Comparison of ENCODE assay signal across 12 mouse cellular contexts in the genomic region with DNA sequence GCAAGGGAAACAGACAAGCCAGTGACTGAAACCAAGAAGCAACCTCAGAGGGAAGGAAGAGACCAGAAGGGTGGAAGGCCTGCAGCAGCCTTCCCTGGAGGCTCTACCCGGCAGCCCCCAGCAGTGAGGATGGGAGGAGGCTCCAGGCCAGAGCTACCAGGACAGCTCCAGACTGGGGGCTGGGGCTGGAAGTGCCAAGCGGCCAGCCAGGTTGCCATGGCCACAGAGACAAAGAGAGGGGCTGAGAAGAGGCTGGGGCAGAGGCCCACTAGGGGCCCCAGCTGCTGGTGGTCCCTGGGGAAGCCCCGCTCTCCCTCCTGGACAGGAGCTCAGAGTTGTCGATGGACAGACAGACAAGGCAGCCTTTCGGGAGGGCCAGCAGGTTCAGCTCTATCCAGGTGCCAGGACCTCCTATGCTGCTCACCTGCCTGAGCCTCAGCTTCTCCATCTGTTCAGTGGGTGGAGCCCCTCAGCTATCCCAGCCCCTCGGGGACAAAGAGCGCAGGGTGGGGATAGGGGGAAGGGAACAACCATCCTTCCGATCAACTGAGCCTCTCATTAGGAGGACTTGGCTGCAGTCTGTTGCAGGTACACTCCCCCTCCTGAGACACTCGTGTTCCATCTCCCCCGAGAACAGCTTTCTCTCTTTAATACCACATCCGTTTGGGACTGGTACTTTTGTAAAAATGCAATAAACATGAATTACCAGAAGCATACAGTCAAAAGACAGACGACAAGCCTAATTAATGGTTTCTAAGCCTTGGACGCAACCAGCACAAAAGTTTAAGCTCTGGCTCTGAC. TPM values are rescaled to one million over a fixed set of nuclear protein-coding genes. Genes with fewer than 3 reads are reported as not detected.
A peak's percentile ranks its signal among the peaks of the same experiment; 100 is the strongest.
DNase-seq lines count a peak whose midpoint lies in the region; ATAC-seq and TF ChIP-seq lines count a peak whose summit lies in the region.
"Had no signal": no experiment of that assay in that cellular context is flagged by ENCODE, and none has a peak within 500 bp of the region (broad histone marks: within the 10 kb centered on the region; RNA-seq: fewer than 3 reads in every experiment).

No protein-coding gene starts in this region.

- H3K9ac ChIP-seq in embryonic facial prominence, embryonic 14.5 days (ENCODE audit: low read depth, low read length): no peak overlapping the region; the same call in 1 of the 2 replicates
- peak overlapping the region; percentile 1; the same call in 1 of the 2 replicates for H3K9ac ChIP-seq in hindbrain, embryonic 16.5 days (ENCODE audit: low read depth, low read length)
- H3K9ac ChIP-seq in neural tube, embryonic 13.5 days: no peak overlapping the region
- no peak overlapping the region for H3K9ac ChIP-seq in heart, embryonic 12.5 days

- H3K4me2 ChIP-seq in embryonic facial prominence, embryonic 14.5 days (ENCODE audit: low read depth, low read length): no peak overlapping the region
- H3K4me2 ChIP-seq in hindbrain, embryonic 16.5 days (ENCODE audit: low read length): peak overlapping the region; percentile 6; the same call in 1 of the 2 replicates
- peak overlapping the region; percentile 15; the same call in 1 of the 2 replicates for H3K4me2 ChIP-seq in neural tube, embryonic 13.5 days
- H3K4me2 ChIP-seq in heart, embryonic 12.5 days: no peak overlapping the region

- H3K4me1 ChIP-seq in embryonic facial prominence, embryonic 14.5 days (ENCODE audit: control insufficient read depth, insufficient read depth, low read length): peaks cover 26% of the 10 kb centered on the region
- H3K4me1 ChIP-seq in hindbrain, embryonic 16.5 days (ENCODE audit: control insufficient read depth, insufficient read depth, low read depth, low read length): peaks cover 43% of the 10 kb centered on the region
- H3K4me1 ChIP-seq in neural tube, embryonic 13.5 days (replicated peaks): peaks cover 91% of the 10 kb centered on the region
- peaks cover 35% of the 10 kb centered on the region for H3K4me1 ChIP-seq in heart, embryonic 12.5 days (replicated peaks)

- H3K27ac ChIP-seq in left cerebral cortex, adult 2 months: peak overlapping the region; percentile 36; the same call in 1 of the 2 replicates
- peak overlapping the region; percentile 39; the same call in 1 of the 2 replicates for H3K27ac ChIP-seq in embryonic facial prominence, embryonic 14.5 days (replicated peaks; ENCODE audit: low read depth, low read length)
- peak overlapping the region; percentile 84 for H3K27ac ChIP-seq in hindbrain, embryonic 16.5 days (ENCODE audit: low read depth, low read length)
- H3K27ac ChIP-seq in neural tube, embryonic 13.5 days (replicated peaks): peak overlapping the region; percentile 86
- no peak overlapping the region for H3K27ac ChIP-seq in heart, embryonic 12.5 days (ENCODE audit: poor library complexity, severe bottlenecking)

- WGBS in embryonic facial prominence, embryonic 14.5 days: 38% methylated on average over 9 of the region's 13 CpGs
- WGBS in hindbrain, embryonic 16.5 days: 14% methylated on average over 13 of the region's 13 CpGs
- WGBS in neural tube, embryonic 13.5 days: 9% methylated on average over 12 of the region's 13 CpGs
- 59% methylated on average over 13 of the region's 13 CpGs for WGBS in heart, embryonic 12.5 days

- intact Hi-C loops in left cerebral cortex, adult 2 months (cut with DNase I): loop anchor here (5.0 kb wide), 1 partner anchor 33 kb away; a partner anchor contains a TSS

- H3K36me3 ChIP-seq in embryonic facial prominence, embryonic 14.5 days (ENCODE audit: control insufficient read depth, insufficient read depth, low read length): no peaks in the 10 kb centered on the region
- H3K36me3 ChIP-seq in hindbrain, embryonic 16.5 days (ENCODE audit: control insufficient read depth, insufficient read depth, low read length): no peaks in the 10 kb centered on the region
- H3K36me3 ChIP-seq in neural tube, embryonic 13.5 days: no peaks in the 10 kb centered on the region
- no peaks in the 10 kb centered on the region for H3K36me3 ChIP-seq in heart, embryonic 12.5 days

- TF ChIP-seq CTCF in left cerebral cortex, adult 2 months (IDR thresholded peaks at IDR 0.05): no peak

- H3K4me3 ChIP-seq in left cerebral cortex, adult 2 months: no peak overlapping the region
- no peak overlapping the region for H3K4me3 ChIP-seq in embryonic facial prominence, embryonic 14.5 days (ENCODE audit: low read depth, low read length)
- H3K4me3 ChIP-seq in hindbrain, embryonic 16.5 days (ENCODE audit: low read length): no peak overlapping the region
- H3K4me3 ChIP-seq in neural tube, embryonic 13.5 days: no peak overlapping the region
- no peak overlapping the region for H3K4me3 ChIP-seq in heart, embryonic 12.5 days

- DNase-seq in left cerebral cortex, adult 2 months (ENCODE audit: extremely low spot score in 1 of 2, low spot score in 2 of 2): no peak
- DNase-seq in left cerebral cortex, adult 11 months (ENCODE audit: low spot score): no peak
- DNase-seq in embryonic facial prominence, embryonic 14.5 days (ENCODE audit: low spot score): peak; percentile 56
- no peak for DNase-seq in kidney, adult 18-20 months
- no peak for DNase-seq in spleen, adult 12 weeks (ENCODE audit: low spot score)
- DNase-seq: adrenal gland, adult 8-10 months; heart, adult 11 months; kidney, adult 8-10 months had no signal

- H3K27me3 ChIP-seq in embryonic facial prominence, embryonic 14.5 days (replicated peaks; ENCODE audit: control insufficient read depth, insufficient read depth, low read length): no peaks in the 10 kb centered on the region
- no peaks in the 10 kb centered on the region for H3K27me3 ChIP-seq in hindbrain, embryonic 16.5 days (replicated peaks; ENCODE audit: control insufficient read depth, insufficient read depth, low read length)
- no peaks in the 10 kb centered on the region for H3K27me3 ChIP-seq in neural tube, embryonic 13.5 days
- no peaks in the 10 kb centered on the region for H3K27me3 ChIP-seq in heart, embryonic 12.5 days (replicated peaks)
- H3K27me3 ChIP-seq: CH12.LX had no signal

- no peaks in the 10 kb centered on the region for H3K9me3 ChIP-seq in embryonic facial prominence, embryonic 14.5 days (ENCODE audit: control insufficient read depth, low read length)
- H3K9me3 ChIP-seq in hindbrain, embryonic 16.5 days (ENCODE audit: control insufficient read depth, low read length): no peaks in the 10 kb centered on the region
- no peaks in the 10 kb centered on the region for H3K9me3 ChIP-seq in neural tube, embryonic 13.5 days
- no peaks in the 10 kb centered on the region for H3K9me3 ChIP-seq in heart, embryonic 12.5 days (replicated peaks)

- ATAC-seq in embryonic facial prominence, embryonic 14.5 days (ENCODE audit: low read depth): peak; percentile 71
- peak; percentile 90 for ATAC-seq in hindbrain, embryonic 16.5 days
- ATAC-seq in neural tube, embryonic 13.5 days (ENCODE audit: low read depth): peak; percentile 84
- no peak for ATAC-seq in heart, embryonic 12.5 days (ENCODE audit: insufficient number of reproducible peaks, low FRiP score)

RNA-seq across cellular contexts. Expression of a gene that starts 34.5 kb away (rescaled TPM):
- 100 to 1,000 TPM; 110 to 115 TPM for total RNA-seq in left cerebral cortex, adult 2 months (2021)
- 22.7 and 26.6 TPM in 2 replicates for polyA plus RNA-seq in embryonic facial prominence, embryonic 14.5 days (2014; fragmentation: Nextera tagmentation; extraction: Ambion mirVana)
- 27.3 and 32.5 TPM in 2 replicates for polyA plus RNA-seq in hindbrain, embryonic 16.5 days (2015; fragmentation: Nextera tagmentation; extraction: Ambion mirVana)
- 28.5 and 29.3 TPM in 2 replicates for polyA plus RNA-seq in neural tube, embryonic 13.5 days (2015; fragmentation: Nextera tagmentation; extraction: Ambion mirVana)
- 12.0 and 13.6 TPM in 2 replicates for polyA plus RNA-seq in heart, embryonic 12.5 days (2016; fragmentation: Nextera tagmentation; extraction: Ambion mirVana)

Comparison
In these comparisons a context has a peak if more than half of its experiments do, and no peak if none do; other contexts are left out.
1. H3K4me2 ChIP-seq: peak in hindbrain, embryonic 16.5 days (single experiment) and neural tube, embryonic 13.5 days (single experiment); none in embryonic facial prominence, embryonic 14.5 days (single experiment) and heart, embryonic 12.5 days (single experiment).